Mouse (Mus musculus) stomach, adult 2 months (tissue): ENCODE results near the gene B3gnt5. TPM values are rescaled to one million over a fixed set of nuclear protein-coding genes. Genes with fewer than 3 reads are reported as not detected.

Source experiments
- polyA plus RNA-seq: library from polyadenylated mRNA; depleted of rRNA; stranded (reverse); fragments of >200 nt; gene quantifications from 2 replicates; pipeline ENCODE4 v1.2.3, GENCODE M21; 2012; rRNA removed

The B3gnt5 gene
- 0.05 TPM in 1 of 2 replicates, not detected in the other for polyA plus RNA-seq

GRCm38 (mm10) chr16:19760074-19760473 is at the start of gene B3gnt5:
TSS of gene B3gnt5 (plus strand) at chr16:19760208.

Other genes with a start within 250 kb of the B3gnt5 start
- not detected in 2 replicates for gene Olfr167, start 237.9 kb upstream of the B3gnt5 start, polyA plus RNA-seq
- not detected in 2 replicates for gene Olfr168, start 224.7 kb upstream of the B3gnt5 start, polyA plus RNA-seq
- gene Olfr169, start 188.4 kb upstream of the B3gnt5 start, polyA plus RNA-seq = not detected in 2 replicates
- not detected in 2 replicates for gene Olfr170, start 148.3 kb upstream of the B3gnt5 start, polyA plus RNA-seq
- gene Olfr171, start 130.3 kb upstream of the B3gnt5 start, polyA plus RNA-seq = not detected in 2 replicates
- gene Lamp3, start 53.8 kb upstream of the B3gnt5 start, polyA plus RNA-seq = not detected in 2 replicates
- gene Klhl6, start 222.8 kb downstream of the B3gnt5 start, polyA plus RNA-seq = 0.18 and 0.25 TPM in 2 replicates